Mouse (Mus musculus): ENCODE measurements at regions not wholly inside any gene's neighbourhood (a gene's known extent, or its start where the extent isn't known, plus 50 kb on each side); places are given as distances from the start of the nearest gene placed in this dataset.

- DNase-seq (ENCODE audit: low spot score) = no peak
These were observed 105.6 kb downstream of the Aldh8a1 start for GRCm38 (mm10) chr10:21482659-21483058.

- no peak for DNase-seq (ENCODE audit: low spot score)
These were observed 106.3 kb downstream of the Aldh8a1 start for GRCm38 (mm10) chr10:21483373-21483772.

- no peak for DNase-seq (ENCODE audit: low spot score)
These were observed 104.5 kb upstream of the 1700020N01Rik start for GRCm38 (mm10) chr10:21488374-21488930.

- no peak for DNase-seq (ENCODE audit: low spot score)
These were observed 102.0 kb upstream of the 1700020N01Rik start for GRCm38 (mm10) chr10:21490910-21491309.

- DNase-seq (ENCODE audit: low spot score) = no peak
These were observed 100.6 kb upstream of the 1700020N01Rik start for GRCm38 (mm10) chr10:21492254-21492894.

- DNase-seq (ENCODE audit: low spot score) = no peak
These were observed 98.4 kb upstream of the 1700020N01Rik start for GRCm38 (mm10) chr10:21494536-21494935.

GRCm38 (mm10) chr10:21497110-21497509 is 95.8 kb upstream of the 1700020N01Rik start:
- no peak for DNase-seq (ENCODE audit: low spot score)

- DNase-seq (ENCODE audit: low spot score) = no peak
These were observed 94.8 kb upstream of the 1700020N01Rik start for GRCm38 (mm10) chr10:21498143-21498542.

- no peak for DNase-seq (ENCODE audit: low spot score)
These were observed 91.3 kb upstream of the 1700020N01Rik start for GRCm38 (mm10) chr10:21501658-21502057.

GRCm38 (mm10) chr10:21504431-21504830 is 88.5 kb upstream of the 1700020N01Rik start:
- DNase-seq (ENCODE audit: low spot score) = no peak

GRCm38 (mm10) chr10:21511386-21511785 is 81.6 kb upstream of the 1700020N01Rik start:
- no peak for DNase-seq (ENCODE audit: low spot score)

- no peak for DNase-seq (ENCODE audit: low spot score)
These were observed 80.5 kb upstream of the 1700020N01Rik start for GRCm38 (mm10) chr10:21512486-21512885.

- no peak for DNase-seq (ENCODE audit: low spot score)
These were observed 75.2 kb upstream of the 1700020N01Rik start for GRCm38 (mm10) chr10:21517721-21518120.

GRCm38 (mm10) chr10:21520854-21521253 is 72.1 kb upstream of the 1700020N01Rik start:
- no peak for DNase-seq (ENCODE audit: low spot score)

GRCm38 (mm10) chr10:21525555-21525954 is 67.4 kb upstream of the 1700020N01Rik start:
- no peak for DNase-seq (ENCODE audit: low spot score)

GRCm38 (mm10) chr10:21528396-21528795 is 64.5 kb upstream of the 1700020N01Rik start:
- DNase-seq (ENCODE audit: low spot score) = no peak

- no peak for DNase-seq (ENCODE audit: low spot score)
These were observed 63.7 kb upstream of the 1700020N01Rik start for GRCm38 (mm10) chr10:21529098-21529749.

- DNase-seq (ENCODE audit: low spot score) = no peak
These were observed 60.8 kb upstream of the 1700020N01Rik start for GRCm38 (mm10) chr10:21532142-21532541.

- DNase-seq (ENCODE audit: low spot score) = no peak
These were observed 57.3 kb upstream of the 1700020N01Rik start for GRCm38 (mm10) chr10:21535631-21536030.

GRCm38 (mm10) chr10:21538481-21538880 is 54.5 kb upstream of the 1700020N01Rik start:
- DNase-seq (ENCODE audit: low spot score) = no peak

Measured in embryo, embryonic 10.5 days (tissue).